Mouse (Mus musculus) heart, adult 2 months (tissue): ENCODE data around the gene Cd6.

Experiments
- EP300 ChIP-seq: fragments of 200-500 bp; IDR thresholded peaks from 2 replicates; pipeline ENCODE4 v1.6.1; 2011; ENCODE audit warnings: low read depth, low read length, control low read depth; ENCODE audit not compliant: insufficient read depth
- POLR2A ChIP-seq: fragments of 200-500 bp; IDR thresholded peaks from 2 replicates; pipeline ENCODE4 v1.6.1; 2011; ENCODE audit warnings: mild to moderate bottlenecking, low read depth, low read length, control low read depth; ENCODE audit not compliant: insufficient read depth

DNA sequence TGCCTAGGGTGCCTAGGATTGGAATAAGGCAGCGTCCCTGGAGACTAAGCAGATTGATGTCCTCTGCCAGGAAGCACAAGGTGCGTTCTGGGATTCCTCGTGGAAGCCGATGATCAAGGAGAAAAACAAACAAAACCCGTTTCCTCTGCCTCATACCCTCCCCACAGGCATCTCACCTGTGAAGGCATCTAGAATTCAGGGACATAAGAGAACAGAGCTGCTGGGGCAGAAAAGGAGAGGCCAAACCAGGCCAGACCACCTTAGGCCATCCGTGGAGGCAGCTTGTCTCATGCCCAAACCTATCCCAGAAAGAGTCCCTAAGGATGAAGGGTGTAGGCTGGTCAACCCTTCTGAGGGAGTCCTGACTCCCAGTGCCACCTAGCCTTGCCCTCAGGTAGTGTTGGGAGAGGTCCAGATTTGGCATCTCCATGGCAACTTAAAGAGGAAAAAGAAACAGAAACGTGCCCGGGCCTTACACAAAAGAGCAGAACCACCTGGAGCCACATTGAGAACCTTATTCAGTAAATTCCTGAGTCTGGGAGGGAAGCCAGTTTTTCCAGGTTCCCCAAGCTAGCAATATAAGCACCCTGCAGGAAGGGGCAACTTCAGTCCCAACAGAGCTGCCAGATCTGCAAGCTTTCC is 40.1 kb upstream of the Cd6 start, which contains the start of gene Tmem132a:
- TF ChIP-seq EP300 (no peak), POLR2A (no peak)
